Mouse (Mus musculus) intestine, postnatal 0 days (tissue): ENCODE results near the gene Cox11. TPM values are rescaled to one million over a fixed set of nuclear protein-coding genes. Genes with fewer than 3 reads are reported as not detected.

Source experiments
- ATAC-seq: fragments of 200-750 bp; cut with Nextera tagmentation; 2 replicates; pipeline ENCODE4 v1.8.0; 2017; ENCODE audit warnings: mild to moderate bottlenecking, moderate TSS enrichment, moderate library complexity
- H3K27ac ChIP-seq: fragments of 300-500 bp; sonication (generic); 2 replicates; pipeline ENCODE4 v1.5.1; 2014; ENCODE audit warnings: mild to moderate bottlenecking, low read depth, low read length, moderate library complexity
- H3K27me3 ChIP-seq: fragments of 300-500 bp; sonication (generic); replicated peaks from 2 replicates; pipeline ENCODE4 v1.6.1; 2014; ENCODE audit warnings: low read length, mixed read lengths; ENCODE audit not compliant: control insufficient read depth, insufficient read depth
- H3K36me3 ChIP-seq: fragments of 300-500 bp; sonication (generic); 2 replicates; pipeline ENCODE4 v1.6.1; 2014; ENCODE audit warnings: mild to moderate bottlenecking, moderate library complexity; ENCODE audit not compliant: control insufficient read depth, insufficient read depth
- H3K4me1 ChIP-seq: fragments of 300-500 bp; sonication (generic); replicated peaks from 2 replicates; pipeline ENCODE4 v1.6.1; 2014; ENCODE audit warnings: antibody characterized with exemption, low read length, mixed read lengths; ENCODE audit not compliant: control insufficient read depth, insufficient read depth
- H3K4me2 ChIP-seq: fragments of 300-500 bp; sonication (generic); replicated peaks from 2 replicates; pipeline ENCODE4 v1.6.1; 2014; ENCODE audit warnings: low read depth, mild to moderate bottlenecking, moderate library complexity
- H3K4me3 ChIP-seq: fragments of 300-500 bp; sonication (generic); 2 replicates; pipeline ENCODE4 v1.5.1; 2014; ENCODE audit warnings: low read depth, low read length
- H3K9ac ChIP-seq: fragments of 300-500 bp; sonication (generic); 2 replicates; pipeline ENCODE4 v1.6.1; 2014; ENCODE audit warnings: mild to moderate bottlenecking, low read depth, low read length
- H3K9me3 ChIP-seq: fragments of 300-500 bp; sonication (generic); 2 replicates; pipeline ENCODE4 v1.6.1; 2016; ENCODE audit warnings: mixed run types; ENCODE audit not compliant: control insufficient read depth
- CTCF ChIP-seq: sonication (generic); IDR thresholded peaks from 2 replicates; pipeline ENCODE4 v1.5.1; 2016; ENCODE audit warnings: low read depth, mild to moderate bottlenecking, control low read depth, antibody characterized with exemption, moderate library complexity
- WGBS: fragments of 180-500 bp; shearing (Covaris S2); extraction: QIAGEN DNeasy Blood & Tissue Kit; methylation state at CpG from one replicate; pipeline ENCODE4 v1.1.7; 2014; 5-methylcytosine and 5-hydroxymethylcytosine counted together
- polyA plus RNA-seq: library from polyadenylated mRNA; unstranded; fragments of >200 nt; fragmentation: Nextera tagmentation; extraction: Ambion mirVana; gene quantifications from 2 replicates; pipeline ENCODE4 v1.2.1, GENCODE M21; 2015

Cox11 gene
- polyA plus RNA-seq, 1 experiment from 2014 or later, result 26.8 TPM

GRCm38 (mm10) chr11:90666916-90667315 is 28.9 kb downstream of the Cox11 start:
- peaks cover 12% of the 10 kb centered on the region; the same call in 1 of the 2 replicates for H3K36me3 ChIP-seq
- WGBS, result 55% methylated on average over 4 of the region's 4 CpGs
- no peaks in the 10 kb centered on the region for H3K27me3 ChIP-seq
- H3K9me3 ChIP-seq, result no peaks in the 10 kb centered on the region
- no peak overlapping the region for H3K9ac ChIP-seq
- H3K27ac ChIP-seq, result peak overlapping the region; percentile 76
- TF ChIP-seq CTCF, result no peak
- peaks cover 19% of the 10 kb centered on the region for H3K4me1 ChIP-seq
- peak; percentile 26 for ATAC-seq
- H3K4me2 ChIP-seq, result 0 out of 2 replicates have a peak overlapping the region, but pooled peaks have one; percentile 13
- H3K4me3 ChIP-seq, result no peak overlapping the region

DNA sequence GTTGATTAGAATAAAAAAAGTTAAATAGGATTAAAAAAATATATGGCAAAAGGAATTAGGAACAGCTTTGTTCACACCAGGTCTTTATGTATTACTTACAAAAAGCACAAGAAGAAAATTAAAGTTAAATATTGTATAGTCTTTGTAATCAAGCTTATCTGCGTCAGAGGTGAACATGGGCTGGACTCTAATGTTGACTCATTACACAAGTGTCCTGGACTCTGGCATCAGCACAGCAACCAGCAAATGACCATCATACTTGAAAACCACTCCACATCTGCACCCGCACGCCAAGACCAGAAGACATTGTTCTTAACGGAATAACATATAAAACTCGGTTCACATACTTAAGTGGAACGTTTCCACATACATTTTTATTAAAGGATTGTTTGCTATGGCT is 29.4 kb downstream of the Cox11 start:
- TF ChIP-seq CTCF, result no peak
- Histone ChIP-seq H3K4me3 (no peak overlapping the region), H3K9me3 (no peaks in the 10 kb centered on the region), H3K36me3 (peaks cover 10% of the 10 kb centered on the region; the same call in 1 of the 2 replicates), H3K27ac (no peak overlapping the region), H3K4me2 (no peak overlapping the region), H3K9ac (no peak overlapping the region), H3K4me1 (peaks cover 19% of the 10 kb centered on the region), H3K27me3 (no peaks in the 10 kb centered on the region)
- WGBS, result 50% methylated on average over 6 of the region's 6 CpGs
- no peak for ATAC-seq

DNA sequence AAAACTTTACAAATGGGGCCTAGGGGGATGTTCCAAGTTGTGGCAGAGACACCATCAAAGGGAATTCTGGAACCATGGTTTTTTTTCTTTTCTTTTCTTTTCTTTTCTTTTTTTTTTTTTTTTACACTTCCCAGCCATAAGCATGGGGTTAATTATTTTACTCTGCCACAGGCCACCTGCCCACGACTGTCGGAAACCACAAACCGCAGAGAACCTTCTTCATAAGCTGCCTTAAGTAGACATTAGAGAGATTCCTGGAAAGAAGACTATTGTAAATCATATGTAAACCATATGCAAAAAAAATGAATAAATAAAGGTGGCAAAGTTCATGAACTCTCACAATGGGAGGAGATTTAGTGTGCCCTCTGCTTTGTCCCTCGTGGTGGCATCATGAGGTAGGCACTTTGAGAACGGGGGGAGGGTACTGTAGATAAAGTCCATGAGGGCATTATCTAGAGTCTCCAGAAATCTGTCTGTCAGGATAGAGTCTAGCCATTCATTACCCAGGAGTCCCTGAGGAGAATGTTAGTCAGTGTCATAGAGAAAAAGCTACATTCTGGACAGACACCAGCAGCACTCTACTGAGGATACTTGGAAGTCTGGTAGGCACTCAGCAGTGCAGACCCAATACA is 37.6 kb downstream of the Cox11 start:
- Histone ChIP-seq H3K9ac (no peak overlapping the region), H3K4me3 (no peak overlapping the region), H3K4me1 (no peaks in the 10 kb centered on the region), H3K27me3 (no peaks in the 10 kb centered on the region), H3K27ac (no peak overlapping the region), H3K36me3 (0 out of 2 replicates have a peak, but pooled peaks cover 5% of the 10 kb centered on the region), H3K4me2 (no peak overlapping the region), H3K9me3 (no peaks in the 10 kb centered on the region)
- no peak for TF ChIP-seq CTCF
- peak; percentile 36; the same call in 1 of the 2 replicates for ATAC-seq
- WGBS, result 62% methylated on average over 5 of the region's 5 CpGs

DNA sequence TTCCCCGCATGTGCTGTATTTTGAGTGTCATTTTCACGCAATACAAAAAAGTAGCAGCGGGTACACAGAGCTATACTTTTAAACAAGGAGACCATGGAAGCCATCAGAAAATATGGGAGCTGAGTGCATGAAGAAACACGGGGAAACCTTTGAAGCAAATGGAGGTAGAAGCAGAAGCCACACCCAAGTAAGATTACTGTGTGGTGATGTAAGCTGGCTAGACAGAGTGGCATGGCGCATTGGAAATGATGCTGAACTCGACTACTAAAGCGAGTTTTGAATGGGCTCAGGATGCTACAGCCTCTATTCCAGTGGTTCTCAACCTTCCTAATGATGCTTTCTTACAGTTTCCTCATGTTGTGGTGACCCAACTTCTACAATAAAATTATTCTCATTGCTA is 39.1 kb downstream of the Cox11 start:
- TF ChIP-seq CTCF, result no peak
- 88% methylated on average over 7 of the region's 7 CpGs for WGBS
- no peak for ATAC-seq
- no peak overlapping the region for H3K9ac ChIP-seq
- no peak overlapping the region for H3K4me3 ChIP-seq
- H3K9me3 ChIP-seq, result no peaks in the 10 kb centered on the region
- no peaks in the 10 kb centered on the region for H3K27me3 ChIP-seq
- peaks cover 14% of the 10 kb centered on the region; the same call in 1 of the 2 replicates for H3K36me3 ChIP-seq
- no peak overlapping the region for H3K4me2 ChIP-seq
- H3K4me1 ChIP-seq, result no peaks in the 10 kb centered on the region
- no peak overlapping the region for H3K27ac ChIP-seq

- 82% methylated on average over 8 of the region's 8 CpGs for WGBS
- Histone ChIP-seq H3K4me3 (no peak overlapping the region), H3K9ac (no peak overlapping the region), H3K27ac (no peak overlapping the region), H3K9me3 (no peaks in the 10 kb centered on the region), H3K4me1 (no peaks in the 10 kb centered on the region), H3K27me3 (no peaks in the 10 kb centered on the region), H3K36me3 (peaks cover 20% of the 10 kb centered on the region; the same call in 1 of the 2 replicates), H3K4me2 (no peak overlapping the region)
- ATAC-seq, result no peak
- no peak for TF ChIP-seq CTCF
These were observed 39.9 kb downstream of the Cox11 start for GRCm38 (mm10) chr11:90677771-90678288.

DNA sequence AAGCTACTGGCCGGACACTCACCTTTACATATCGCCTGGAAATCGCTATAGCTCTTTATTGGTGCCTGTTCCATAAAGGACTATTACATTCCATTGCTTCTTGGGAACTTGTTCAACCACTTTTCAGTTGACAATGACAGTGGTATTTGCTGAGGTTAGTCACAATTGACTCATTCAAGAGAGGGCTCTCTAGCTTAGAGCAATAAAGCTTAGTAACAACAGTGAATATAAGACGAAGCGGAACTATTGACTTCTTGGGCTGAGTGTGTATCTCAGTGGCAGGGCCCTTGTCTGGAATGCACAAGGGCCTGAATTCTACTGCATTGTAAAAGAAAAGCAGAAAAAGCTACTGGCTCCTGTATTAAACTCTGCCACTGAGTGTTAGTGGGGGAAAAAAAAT is 40.6 kb downstream of the Cox11 start:
- no peak overlapping the region for H3K4me2 ChIP-seq
- ATAC-seq, result peak; percentile 77
- TF ChIP-seq CTCF, result no peak
- no peaks in the 10 kb centered on the region for H3K27me3 ChIP-seq
- H3K4me1 ChIP-seq, result no peaks in the 10 kb centered on the region
- H3K9ac ChIP-seq, result no peak overlapping the region
- H3K27ac ChIP-seq, result no peak overlapping the region
- H3K36me3 ChIP-seq, result peaks cover 20% of the 10 kb centered on the region; the same call in 1 of the 2 replicates
- WGBS, result 49% methylated on average over 5 of the region's 5 CpGs
- no peaks in the 10 kb centered on the region for H3K9me3 ChIP-seq
- H3K4me3 ChIP-seq, result no peak overlapping the region
